Mouse (Mus musculus) spleen, adult 18-20 months (tissue): ENCODE results near the gene Hoxa9.
A peak's percentile ranks its signal among the peaks of the same experiment; 100 is the strongest.

Source experiments
- DNase-seq, 2 experiments: peaks; one replicate each; pipeline ENCODE4 v3.0.0; 2022; ENCODE audit warnings: mixed read lengths in 2 of 2

Hoxa9 gene

DNA sequence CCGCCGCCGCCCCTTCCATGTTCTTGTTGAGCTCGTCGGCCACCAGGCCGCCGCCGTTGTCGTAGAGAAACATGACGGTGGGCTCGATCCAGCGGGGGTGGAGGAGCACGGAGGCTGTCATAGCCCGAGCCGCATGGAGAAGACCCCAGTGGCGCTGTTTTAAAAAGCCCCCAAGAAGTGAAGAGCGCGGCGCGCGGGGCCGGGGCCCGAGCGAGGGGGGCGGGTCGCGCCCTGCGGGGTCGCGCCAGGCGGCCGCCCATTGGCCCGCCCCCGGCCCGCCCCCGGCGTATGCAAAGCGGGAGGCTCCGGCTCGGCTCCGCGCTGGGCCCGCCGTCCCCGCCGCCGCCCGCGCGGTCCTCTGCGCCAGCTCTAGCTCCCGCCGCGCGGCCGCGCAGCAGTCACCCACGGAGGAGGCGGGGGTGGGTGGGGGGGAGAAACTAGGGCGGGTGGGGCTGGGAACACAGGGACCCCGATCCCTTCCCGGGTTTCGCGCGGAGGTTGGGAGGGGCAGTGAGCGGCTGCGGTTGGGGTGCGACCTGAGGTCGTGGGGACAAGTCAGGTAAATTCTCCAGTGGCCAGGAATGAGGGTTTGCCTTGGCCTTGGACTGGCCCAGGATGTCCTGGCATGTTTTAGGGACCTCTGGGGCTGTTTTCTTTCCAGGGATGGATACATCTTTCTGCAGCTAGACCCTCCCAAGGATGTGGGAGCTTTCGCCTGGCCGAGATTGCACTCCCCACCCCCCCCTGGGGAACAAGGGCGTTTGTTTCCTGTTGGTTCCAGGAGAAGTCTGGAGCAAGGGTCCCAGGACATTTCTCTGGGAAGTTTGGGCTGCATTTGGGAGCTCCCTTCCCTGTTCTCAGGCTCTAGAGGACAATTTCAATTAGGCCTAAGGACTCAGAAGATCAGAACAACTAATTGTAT lies 30.0 kb upstream of the Hoxa9 start, which contains the start of gene Hoxa13:
Gene Hoxa13 (minus strand): TSS at position 227 of the 922 bp plus-strand sequence.
- no peak for DNase-seq

DNA sequence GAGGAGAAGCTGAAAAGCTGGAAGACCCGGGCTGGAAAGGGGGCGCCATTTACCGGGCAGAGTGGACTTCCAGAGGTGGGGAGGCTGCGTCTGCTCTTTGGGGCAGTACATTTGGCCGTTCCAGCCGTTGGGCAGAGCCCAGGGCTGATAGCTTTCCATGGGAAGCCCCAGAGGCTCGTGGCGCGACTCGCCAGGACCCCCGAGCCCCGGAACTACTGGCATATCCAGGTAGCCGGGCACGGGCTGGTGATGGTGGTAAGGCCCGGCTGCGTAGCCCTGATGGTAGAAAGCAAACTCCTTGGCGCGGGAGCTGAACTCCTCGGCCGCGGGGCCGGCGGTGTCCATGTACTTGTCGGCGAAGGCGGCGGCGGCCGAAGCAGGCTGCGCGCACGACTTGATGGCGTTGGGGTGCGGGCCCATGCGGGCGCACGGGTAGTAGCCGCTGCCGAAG lies 28.9 kb upstream of the Hoxa9 start:
- no peak for DNase-seq

DNA sequence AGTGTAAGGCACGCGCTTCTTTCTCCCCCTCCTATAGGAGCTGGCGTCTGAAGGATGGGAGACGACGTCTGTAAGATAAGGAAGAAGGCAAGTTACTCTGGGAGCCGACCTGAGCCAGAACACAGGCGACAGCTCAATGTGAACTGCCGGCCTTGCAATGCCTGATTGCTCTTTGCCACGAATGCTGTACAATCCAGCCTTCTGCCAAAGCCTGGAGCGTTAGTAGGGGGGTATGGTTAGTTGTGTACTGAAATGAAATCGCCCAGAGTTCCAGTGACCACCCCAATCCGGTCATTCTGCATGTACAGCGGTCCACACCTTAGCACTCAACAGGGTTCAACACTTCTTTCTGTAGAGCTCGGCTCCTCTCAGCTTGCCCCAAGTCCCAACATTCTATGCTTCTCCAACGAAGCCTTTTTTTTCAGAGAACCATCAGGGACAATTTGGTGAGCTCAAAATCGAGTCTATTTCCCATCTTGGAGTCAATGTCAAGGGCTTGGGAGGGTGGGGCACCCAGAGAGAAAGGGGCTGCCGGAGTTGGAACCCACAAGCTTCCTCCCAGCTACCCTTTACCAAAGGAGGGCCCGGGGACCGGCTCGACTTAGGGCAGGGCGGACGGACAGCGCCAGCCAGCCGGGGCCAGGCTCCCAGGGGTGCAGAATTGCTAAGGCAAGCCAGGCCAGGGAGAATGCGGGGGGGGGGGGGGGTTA lies 28.3 kb upstream of the Hoxa9 start:
- no peak for DNase-seq

DNA sequence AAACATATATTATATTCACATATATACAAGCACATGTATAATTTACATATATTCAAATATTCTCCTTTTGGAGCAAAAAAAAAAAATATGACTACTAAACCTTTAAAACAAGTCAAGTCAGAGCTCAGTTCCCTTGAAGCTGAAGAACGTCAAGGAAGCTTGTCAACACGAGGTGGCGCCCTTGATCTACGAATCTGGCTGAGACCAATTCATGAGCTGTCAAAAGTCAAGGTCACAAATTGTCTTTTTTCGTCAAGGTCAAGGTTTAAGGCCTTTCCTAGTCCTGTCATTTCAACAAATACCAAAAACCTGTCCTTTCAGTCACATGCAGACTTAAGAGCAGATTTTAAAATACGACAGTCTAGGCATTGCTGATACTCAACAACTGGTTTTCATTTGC lies 26.1 kb upstream of the Hoxa9 start:
- DNase-seq = peak; percentile 61 to 85

DNA sequence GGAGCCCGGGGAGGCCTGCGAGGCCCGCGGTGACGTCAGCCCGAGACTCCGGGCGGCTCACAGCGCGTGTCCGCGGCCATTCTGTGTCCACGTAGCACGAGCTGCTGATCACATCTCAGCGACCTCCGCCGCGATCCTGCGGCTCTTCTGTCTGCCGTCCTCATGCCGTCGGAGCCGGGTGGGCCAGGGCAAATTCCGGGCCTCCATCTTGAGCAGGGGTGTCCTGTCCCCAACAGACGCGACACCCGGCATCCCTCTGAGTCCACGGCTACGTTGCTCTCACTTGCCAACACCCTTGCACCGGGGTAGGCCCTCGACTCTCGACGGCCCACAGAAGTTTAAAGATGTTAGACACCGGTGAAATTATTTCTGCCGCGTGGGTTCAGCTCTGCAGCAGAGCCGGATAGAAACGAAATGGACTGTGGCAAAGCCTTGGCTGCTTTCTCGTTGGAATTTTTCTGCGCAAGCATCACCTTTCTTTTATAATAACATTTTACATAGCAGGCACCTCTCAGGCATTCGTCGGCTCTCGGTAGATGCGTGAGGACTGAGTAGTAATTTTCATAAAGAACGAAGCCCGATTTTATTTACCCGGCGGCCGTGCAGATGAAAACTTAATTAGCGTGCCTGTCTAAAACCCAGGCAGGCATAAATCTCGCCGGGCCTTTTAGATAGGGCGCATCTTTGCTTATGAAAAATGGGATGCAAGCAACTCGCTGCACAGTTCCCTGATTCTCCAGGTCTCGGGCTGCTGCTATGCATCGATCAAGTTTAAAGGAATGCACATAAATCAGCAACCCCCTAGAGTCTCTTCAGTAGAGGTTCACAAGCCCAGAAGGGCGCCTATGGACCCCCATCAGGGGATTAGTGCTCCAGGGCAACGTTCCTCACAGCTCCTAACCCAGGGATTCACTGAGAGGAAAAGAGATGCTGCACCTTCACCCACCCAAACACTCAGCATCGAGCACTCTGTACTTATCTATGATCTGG lies 22.9 kb upstream of the Hoxa9 start:
- DNase-seq = no peak

DNA sequence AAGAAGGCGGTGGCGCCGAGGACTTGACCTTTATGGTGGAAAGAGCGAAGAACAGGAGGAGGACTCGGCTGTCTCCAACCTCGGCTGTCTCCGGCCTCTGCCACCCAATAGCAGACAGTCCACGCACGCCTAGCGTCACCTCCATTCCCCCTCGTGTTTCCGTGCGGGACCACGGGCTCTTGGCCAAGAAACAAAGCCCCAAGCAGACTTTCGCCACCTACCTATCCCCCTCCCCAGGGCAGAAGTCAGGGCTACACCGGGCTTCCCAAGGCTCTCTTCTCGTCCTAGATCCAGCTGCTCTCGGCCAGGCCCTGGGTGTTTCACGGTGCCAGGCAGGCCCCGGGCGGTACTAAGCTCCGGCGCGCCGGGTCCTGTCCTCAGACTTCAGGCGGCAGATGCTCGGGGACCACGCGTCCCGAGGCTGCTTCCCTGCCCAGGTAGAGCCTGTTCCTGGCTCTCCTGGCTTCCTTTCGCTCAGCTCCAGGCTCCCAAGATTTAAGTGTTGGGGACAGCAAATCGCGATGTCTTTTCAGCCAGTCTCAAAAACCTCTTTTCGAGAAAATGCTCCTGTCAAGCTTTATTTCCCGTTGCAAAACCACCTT lies 22.0 kb upstream of the Hoxa9 start:
- DNase-seq = no peak

DNA sequence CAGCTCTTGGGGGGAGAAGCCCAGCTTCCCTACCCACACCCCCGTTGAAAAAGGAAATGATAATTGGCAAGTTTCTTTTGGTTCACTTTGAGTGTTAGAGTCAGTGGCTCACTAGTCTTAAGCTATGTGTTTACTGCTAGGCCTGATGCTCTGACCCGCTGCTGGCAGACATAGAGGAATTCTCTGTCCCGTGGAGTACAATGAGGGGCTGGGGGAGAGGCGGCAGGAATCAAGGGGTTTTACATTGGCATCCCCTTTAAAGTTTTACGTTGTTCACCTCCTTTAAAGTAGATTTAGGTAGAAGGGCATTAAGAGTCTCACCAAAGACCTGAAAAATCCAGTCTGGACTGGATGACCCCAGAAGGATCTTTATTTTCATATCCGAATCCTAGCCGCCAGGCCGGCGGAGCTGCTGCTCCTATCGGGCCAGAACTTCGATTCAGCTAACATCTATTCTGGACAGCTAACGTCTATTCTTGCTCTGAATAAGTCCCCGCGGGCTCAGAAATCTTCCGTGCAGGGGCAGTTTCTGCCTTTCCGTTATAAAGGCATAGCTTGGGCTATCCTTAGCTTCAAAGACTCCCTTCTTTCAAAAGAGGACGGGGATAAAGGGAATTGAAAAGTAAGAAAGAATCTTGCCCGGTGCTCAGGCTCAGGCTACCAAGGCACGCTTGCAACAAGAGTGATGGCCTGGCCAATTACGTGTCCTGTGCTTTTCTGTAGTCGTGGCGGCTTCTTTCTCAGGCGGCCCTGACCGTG lies 21.3 kb upstream of the Hoxa9 start:
- no peak for DNase-seq

DNA sequence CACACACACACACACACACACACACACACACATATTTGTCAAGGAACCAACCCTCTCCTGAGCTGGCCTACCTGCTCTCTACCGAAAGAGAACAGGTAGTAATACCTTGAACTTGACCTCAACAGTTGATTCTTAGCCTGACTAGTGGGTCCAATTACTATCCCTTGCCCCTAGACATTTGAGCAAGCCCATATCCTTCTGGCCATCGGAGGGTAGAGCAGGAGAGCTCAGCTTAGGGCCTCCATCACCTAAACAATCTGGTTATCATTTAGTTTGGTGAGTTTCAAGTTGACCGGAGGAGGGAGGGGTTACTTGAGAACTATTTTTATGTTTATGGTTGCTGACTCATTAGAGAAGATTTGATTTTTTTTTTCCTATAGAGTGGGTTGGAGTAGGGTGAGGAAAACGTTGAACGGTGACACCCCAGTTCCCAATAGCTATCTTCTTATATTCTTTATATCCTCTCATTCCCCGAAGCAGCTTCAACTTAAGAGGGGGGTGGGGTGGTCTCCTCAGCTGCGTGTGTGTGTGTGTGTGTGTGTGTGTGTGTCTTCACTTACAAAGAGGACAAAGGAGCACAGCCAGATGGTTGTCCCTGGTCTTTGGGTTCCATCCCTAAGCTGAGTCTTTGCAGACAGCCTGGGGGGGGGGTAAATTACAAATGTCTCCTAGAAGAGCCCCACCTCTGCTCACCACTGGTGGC lies 20.4 kb upstream of the Hoxa9 start:
- DNase-seq = no peak

DNA sequence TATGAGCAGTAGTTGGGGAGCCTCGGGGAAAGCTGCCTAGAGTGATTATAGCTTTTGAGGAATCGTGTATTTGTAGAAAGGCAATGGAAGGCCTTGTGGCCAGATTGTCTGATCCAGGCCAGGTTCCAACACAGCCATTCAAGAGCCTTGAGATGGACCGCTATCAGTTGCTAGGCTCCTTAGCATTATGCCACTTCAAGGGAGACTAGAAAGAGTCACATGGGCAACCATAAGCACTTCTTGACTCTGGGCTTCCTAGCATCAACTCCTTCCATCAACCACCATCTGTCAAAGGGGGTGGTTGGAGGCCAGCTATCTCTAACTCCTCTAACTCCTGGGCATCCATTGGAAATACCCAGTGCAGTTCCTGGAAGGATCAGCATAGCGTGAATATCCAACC lies 18.9 kb upstream of the Hoxa9 start:
- DNase-seq = no peak

DNA sequence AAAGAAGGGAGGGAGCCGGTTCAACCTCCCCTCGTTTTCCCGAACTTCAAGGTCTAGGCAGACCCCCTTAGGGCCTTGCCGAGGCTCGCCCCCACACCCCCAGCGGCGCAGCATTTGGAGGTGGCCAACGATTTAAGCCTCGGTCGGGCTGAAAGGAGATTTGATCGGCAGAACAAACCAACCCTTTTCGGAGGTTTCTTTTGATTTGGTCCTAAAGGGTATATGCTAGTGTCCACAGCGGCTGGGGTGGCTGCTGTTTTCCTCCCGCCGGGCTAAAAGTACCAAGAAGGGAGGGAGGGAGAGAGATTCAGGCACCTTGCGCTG lies 18.5 kb upstream of the Hoxa9 start:
- DNase-seq = no peak

DNA sequence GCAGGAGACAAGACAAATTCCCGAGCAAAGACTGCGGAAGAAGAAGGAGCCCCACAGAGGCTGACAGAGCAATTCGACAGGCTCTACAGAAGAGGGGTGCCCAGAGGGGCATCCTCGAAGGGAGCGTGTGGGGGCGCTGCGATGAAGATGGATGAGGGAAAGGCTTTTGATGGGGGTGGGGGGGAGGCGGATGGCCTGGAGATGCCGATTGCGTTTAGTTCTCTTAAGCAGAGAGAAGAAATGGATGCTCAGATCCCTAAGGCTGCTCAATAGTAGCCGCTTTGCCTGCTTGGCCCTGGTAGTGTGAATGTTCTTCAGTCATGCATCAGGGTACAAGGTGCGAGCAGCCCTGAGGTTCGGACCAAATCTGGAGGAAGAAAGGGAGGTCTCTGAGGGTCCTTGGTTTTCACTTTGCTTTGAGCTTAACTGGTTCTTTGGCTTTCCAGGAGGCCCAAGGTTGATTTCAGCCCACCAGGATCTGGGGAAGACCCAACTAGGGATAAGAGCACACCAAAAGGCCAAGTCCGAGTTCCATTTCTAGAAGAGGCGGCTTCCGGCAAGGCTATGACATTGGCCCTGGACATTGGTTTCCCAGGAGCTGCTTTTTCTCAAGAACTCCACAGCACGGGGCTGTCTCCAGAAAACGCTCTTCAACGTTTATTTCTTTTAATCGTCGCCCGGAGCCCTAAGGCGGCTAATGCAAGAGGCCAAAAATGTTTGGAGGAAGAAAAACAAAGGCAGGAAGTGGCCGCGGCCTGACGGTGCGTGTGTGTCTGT lies 17.9 kb upstream of the Hoxa9 start:
- no peak for DNase-seq

DNA sequence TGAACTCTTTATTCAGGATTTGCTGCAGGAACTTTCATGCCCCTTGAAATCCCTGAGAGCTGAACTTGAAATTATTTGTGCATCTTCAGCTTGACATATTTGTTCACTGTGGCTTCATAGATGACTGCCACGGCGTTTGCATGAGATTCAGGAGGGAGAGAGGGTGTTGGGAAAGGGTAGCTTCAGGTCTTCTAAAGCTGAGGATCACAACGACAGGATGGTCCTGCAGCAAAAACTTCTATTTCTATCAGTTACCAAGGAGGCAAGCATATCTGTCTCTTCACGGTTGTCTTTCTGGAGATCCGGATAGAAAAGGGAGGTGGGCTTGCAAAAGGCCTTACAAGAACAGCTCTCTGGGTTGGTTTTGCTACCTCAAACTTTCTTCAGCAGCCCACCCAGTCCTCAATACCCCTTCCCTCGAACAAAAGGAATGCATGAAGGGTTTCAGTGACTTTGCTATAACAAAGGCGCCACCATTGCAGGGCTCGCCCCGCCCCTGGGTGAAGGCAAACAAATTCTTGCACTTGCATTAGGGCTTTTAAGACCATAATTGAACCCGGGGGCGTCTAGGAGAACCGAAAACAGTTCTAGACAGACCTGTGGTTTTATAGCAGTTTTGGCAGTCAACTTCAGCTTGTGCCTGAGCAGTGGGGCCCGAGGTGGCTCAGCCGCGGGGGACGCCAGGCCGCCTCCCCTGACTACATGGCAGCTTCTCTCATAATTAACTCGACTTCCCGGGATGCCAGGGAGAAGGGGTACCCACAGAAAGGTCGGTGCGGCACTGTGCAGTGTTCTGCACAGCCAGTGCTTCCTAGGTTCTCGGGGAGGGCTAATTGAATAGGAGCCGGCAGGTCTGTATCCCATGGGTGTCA lies 17.1 kb upstream of the Hoxa9 start:
- no peak for DNase-seq

DNA sequence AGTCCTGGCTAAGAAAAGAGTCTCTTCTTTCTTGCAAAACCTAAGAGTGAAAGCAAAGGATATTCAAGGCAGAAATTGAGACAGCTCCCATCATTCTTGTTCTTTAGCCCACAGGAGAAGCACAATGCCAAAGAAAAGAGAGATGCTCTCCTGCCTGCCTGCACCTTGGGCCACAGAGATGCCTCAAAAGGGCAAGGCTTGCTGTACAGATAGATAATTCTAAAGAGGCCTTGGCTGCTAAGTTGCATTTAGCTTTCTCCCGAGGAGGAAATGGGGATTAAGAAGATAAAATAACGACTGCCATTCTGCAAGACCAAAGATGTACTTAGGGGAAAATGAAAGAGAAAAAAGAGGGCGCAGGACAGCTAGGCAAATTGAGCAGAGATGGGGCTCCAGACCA lies 16.0 kb upstream of the Hoxa9 start:
- no peak for DNase-seq

DNA sequence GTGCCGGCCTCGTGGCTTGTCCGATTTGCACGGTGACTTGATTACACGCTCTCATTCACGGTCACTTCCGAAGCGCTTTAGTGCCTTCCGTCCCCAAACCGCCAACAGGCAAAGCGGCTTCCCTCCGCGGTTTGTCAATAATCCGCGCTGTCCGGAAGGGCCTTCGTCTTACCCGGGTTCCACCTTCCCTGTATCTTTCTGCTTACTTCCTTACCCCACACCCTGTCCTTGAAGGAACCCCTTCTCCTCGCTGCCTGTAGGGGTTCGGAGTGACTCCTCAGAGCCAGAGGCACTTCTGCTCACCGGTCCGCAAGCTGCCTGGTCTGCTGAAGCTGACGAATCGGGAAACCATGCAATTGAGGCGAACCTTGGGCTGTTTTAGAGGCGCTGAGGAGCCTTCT lies 15.5 kb upstream of the Hoxa9 start:
- no peak for DNase-seq

DNA sequence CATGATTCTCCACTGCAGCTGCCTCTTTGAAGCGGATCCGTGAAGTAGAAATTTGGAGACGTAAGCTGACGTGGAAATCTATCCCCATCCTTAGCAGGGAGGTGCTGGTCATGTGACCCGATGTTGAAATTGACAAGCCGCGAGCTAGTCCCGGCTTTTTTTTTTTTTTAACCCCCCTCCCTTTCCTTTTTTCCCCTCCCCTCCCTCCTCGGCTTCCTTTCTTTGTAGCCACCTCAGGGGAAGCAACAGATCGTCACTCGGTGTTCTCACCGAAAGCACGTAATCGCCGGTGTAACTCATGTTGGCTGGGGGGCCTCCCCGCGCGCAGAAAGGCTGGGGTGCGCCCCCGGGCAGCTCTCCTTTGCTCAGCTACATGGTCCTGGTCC lies 14.9 kb upstream of the Hoxa9 start, which contains the start of gene Hoxa11:
Gene Hoxa11 (minus strand): TSS at position 54 of the 386 bp plus-strand sequence.
- DNase-seq = no peak

DNA sequence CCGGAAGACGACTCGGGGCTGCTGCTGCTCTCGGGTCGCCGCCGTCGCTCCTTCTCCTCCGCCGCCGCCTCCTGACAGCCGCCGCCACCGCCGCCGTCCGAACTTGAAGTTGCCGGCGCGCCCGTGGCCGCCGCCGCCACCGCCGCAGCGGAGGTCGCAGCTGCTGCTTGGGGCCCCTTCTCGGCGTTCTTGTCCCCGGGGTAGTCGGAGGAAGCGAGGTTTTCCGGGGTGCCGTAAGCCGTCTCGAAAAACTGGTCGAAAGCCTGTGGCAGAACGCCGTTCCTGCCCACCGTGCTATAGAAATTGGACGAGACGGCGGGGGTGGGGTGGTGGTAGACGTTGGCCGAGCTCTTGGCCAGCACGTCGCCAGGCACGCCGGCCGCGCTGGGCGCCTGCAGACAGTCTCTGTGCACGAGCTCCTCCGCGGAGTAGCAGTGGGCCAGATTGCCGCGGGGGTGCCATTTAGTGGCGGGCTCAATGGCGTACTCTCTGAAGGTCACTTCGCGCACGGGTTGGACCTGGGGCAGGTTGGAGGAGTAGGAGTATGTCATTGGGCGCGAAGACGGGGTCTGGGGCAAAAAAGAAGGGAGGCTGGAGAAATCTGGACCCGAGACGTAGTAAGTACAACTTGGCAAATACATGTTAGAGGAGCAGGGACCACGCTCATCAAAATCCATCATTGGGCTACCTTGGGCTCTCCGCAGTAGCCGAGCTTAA lies 14.3 kb upstream of the Hoxa9 start:
- no peak for DNase-seq

DNA sequence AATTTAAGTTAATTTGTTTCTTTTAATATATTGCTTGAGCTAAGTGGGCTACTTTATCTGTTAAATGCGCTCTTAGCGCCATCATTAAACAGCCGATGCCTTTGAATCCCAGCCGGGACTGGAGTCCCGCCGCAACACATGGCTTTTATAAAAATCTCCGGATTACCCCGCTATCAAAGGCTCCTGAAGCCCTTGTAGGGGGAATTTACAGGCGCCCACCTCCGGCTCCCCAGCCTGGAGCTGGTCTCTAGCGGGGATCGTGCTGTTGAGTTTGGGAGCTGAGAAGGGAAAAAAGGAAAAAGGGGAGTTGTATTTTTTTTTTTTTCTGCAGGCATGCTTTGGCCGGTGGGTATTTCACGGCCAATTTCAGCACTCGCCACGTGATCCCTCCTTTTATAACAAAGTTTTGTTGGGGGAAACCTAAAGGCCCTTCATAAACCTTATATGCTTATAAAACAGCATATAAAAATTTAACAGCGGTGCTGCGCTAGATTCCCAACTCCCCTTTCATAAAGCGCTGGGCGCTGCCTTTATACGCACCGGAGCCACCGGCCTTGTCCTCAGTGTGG lies 13.7 kb upstream of the Hoxa9 start:
- DNase-seq = no peak

DNA sequence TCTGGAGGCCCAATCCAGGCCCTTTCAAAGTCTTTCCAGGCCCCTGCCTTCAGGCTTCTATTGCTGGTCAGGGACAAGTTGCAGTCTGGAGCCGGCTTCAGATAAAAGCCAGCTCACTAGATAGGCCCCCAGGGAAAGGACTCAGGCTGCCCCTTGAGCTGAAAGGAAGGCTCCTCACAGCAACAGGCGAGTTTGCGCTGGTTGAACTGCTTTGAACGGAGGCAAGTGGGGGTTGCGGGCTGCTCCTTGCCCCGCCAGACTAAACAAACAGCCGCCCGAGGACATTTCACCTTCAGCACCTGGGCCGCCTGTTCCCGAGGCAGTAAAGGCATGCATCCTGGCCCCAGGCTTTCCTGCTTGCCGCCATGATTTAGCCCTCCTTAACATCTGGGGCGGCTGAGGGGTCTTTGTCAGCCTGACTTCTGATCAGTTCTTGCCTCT lies 12.8 kb upstream of the Hoxa9 start:
- no peak for DNase-seq
